Mouse (Mus musculus): ENCODE data around the gene Foxa2.

The Foxa2 gene

DNA sequence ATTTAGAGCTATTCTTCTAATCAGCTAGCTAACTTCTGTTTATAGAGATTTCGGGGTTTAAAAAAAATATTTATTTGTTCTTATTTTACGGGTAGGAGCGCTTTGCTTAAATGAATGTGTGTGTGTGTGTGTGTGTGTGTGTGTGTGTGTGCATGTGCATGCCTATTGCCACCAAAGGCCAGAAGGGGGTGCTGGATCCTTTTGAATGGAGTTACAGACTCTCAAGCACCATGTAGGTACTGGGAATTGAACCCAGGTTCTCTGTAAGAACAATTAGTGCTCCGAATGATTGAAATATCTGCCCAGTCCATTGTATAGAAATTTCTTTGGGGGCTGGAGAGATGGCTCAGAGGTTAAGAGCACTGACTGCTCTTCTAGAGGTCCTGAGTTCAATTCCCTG lies 37.7 kb downstream of the Foxa2 start:
- intact Hi-C loops (cut with DNase I), result no loop called here

DNA sequence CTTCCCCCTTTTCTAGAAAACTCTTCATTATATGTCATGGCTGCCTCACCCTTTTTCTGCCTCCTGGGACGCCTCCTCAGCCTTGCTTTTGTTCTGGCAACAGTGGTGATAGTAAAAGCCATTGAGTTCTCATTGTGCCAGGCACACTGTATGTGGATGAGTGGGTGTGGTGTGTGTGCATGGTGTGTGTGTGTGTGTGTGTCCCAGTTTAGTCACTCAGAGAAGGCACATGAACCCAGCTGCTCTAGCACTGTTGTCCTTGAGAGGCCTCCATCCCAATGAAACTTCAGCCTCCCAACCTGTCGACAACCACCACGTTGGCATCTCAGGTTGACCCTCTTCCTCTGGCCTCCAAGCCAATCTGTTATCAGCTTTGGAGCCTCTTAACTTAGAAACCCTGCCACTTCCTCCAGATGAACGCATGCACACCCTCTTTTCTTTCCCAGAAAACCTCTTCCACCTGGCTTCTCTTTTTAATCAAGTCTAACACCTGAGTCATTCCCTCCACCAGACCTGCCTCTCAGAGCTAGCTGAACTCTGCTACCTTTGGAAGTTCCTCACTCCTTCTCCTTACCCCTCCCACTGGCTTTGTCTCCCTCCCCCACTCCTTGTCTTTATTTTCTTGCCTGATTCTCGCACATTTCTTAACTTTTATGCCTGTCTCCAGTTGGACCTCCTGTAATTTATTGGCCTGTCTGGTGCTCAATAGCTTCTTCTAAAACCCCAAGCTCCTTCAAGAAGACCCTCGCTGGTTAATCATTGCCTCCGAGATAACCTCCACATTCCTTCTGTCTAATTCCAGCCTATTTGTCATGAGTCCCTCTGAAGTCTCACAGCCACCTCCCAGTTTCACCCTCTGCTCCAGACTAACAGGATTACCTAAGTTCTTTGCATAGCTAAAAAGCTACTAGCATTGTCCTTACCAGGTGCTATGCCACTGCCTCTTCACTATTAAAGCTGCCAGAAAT lies 41.9 kb downstream of the Foxa2 start:
- intact Hi-C loops (cut with DNase I), result no loop called here

- intact Hi-C loops (cut with DNase I), result no loop called here
Observed at GRCm38 (mm10) chr2:148003511-148003910, 43.3 kb downstream of the Foxa2 start.

- intact Hi-C loops (cut with DNase I), result no loop called here
Observed at GRCm38 (mm10) chr2:147998206-147998966, 48.4 kb downstream of the Foxa2 start.

DNA sequence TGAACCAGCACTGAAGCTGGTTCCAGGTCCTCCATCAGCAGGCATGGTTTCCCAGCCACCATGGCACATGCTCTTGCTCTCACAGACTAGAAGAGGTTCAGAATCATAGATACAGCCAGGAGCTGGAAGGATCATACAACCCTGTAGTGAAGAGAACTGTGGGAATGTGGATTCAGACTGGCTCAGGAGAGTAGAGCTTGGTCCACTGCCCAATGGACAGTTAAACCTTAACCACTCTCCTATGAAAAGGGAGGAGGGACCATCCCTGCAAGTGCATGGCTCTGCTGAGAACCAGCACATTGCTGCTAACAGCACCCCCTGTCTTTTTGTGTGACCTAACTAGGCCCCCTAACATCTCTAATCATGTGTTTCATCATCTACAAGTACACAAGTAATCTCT lies 50.0 kb downstream of the Foxa2 start:
- intact Hi-C loops (cut with DNase I), result no loop called here

- intact Hi-C loops (cut with DNase I), result no loop called here
Observed at GRCm38 (mm10) chr2:147993821-147994220, 52.9 kb downstream of the Foxa2 start.

- intact Hi-C loops (cut with DNase I), result no loop called here
Observed at GRCm38 (mm10) chr2:147992935-147993679, 53.7 kb downstream of the Foxa2 start.

Small RNAs within 50 kb of the gene (microRNA-seq; reads per million reads assigned to microRNA genes)
- gene Gm27420, result 0 reads per million in 2 experiments
